Comparison of ENCODE assay signal across 24 mouse cellular contexts in the genomic region with DNA sequence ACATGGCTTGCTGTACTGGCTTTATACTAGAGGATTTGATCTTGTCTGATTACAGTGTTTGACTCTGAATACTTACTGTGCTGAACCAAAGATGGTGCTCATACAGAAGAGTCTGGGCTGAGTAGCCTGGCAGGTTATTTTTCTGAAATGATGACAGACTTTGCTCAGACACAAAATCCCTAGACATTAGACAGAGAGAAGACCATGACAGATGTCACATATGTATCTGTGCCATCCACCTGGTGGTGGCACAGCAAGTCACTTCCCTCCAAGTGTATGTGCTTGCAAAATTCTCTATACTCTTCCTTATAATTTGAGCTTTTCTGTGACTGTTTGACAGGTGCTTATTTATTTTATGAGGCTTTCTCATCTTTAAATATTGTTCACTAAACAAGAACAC.
"Had no signal": no experiment of that assay in that cellular context is flagged by ENCODE, and none has a peak within 500 bp of the region (broad histone marks: within the 10 kb centered on the region; RNA-seq: fewer than 3 reads in every experiment).

No protein-coding gene starts in this region.

- H3K27me3 ChIP-seq: limb, embryonic 13.5 days; liver, embryonic 12.5 days; liver, embryonic 15.5 days; lung, embryonic 15.5 days; megakaryocyte, embryonic 14.5 days; neural tube, embryonic 12.5 days; neural tube, embryonic 15.5 days; stomach, embryonic 15.5 days had no signal

- H3K36me3 ChIP-seq: limb, embryonic 10.5 days; limb, embryonic 13.5 days; liver, embryonic 12.5 days; liver, embryonic 15.5 days; lung, embryonic 15.5 days; midbrain, embryonic 10.5 days; neural tube, embryonic 12.5 days; neural tube, embryonic 15.5 days; stomach, embryonic 15.5 days had no signal

- H3K4me2 ChIP-seq: limb, embryonic 13.5 days; liver, embryonic 12.5 days; liver, embryonic 15.5 days; lung, embryonic 15.5 days; neural tube, embryonic 12.5 days; neural tube, embryonic 15.5 days; stomach, embryonic 15.5 days had no signal

- ATAC-seq: liver, embryonic 12.5 days had no signal

- H3K9ac ChIP-seq: limb, embryonic 13.5 days; liver, embryonic 12.5 days; liver, embryonic 15.5 days; lung, embryonic 15.5 days; neural tube, embryonic 12.5 days; neural tube, embryonic 15.5 days; stomach, embryonic 15.5 days had no signal

- DNase-seq: kidney, postnatal 25 days; layer of hippocampus, adult 9-11 months; liver; lung, adult 18-20 months; lung, postnatal 10 days; lung, postnatal 36 days; midbrain, embryonic 14.5 days; right cerebral cortex, postnatal 25 days; spleen, adult 18-20 months; thymus, adult 18-20 months; thymus, postnatal 14 days; thymus, postnatal 4 days had no signal

- H3K9me3 ChIP-seq: limb, embryonic 10.5 days; limb, embryonic 13.5 days; liver, embryonic 12.5 days; liver, embryonic 15.5 days; lung, embryonic 15.5 days; midbrain, embryonic 10.5 days; neural tube, embryonic 12.5 days; neural tube, embryonic 15.5 days; stomach, embryonic 15.5 days had no signal

- H3K4me3 ChIP-seq: layer of hippocampus, adult 2 months; limb, embryonic 10.5 days; limb, embryonic 13.5 days; liver, embryonic 12.5 days; liver, embryonic 15.5 days; lung, embryonic 15.5 days; megakaryocyte, embryonic 14.5 days; midbrain, embryonic 10.5 days; neural tube, embryonic 12.5 days; neural tube, embryonic 15.5 days; stomach, embryonic 15.5 days had no signal

- H3K27ac ChIP-seq: kidney, postnatal 0 days; layer of hippocampus, adult 2 months; limb, embryonic 10.5 days; limb, embryonic 13.5 days; liver, embryonic 12.5 days; liver, embryonic 15.5 days; lung, embryonic 15.5 days; midbrain, embryonic 10.5 days; neural tube, embryonic 12.5 days; neural tube, embryonic 15.5 days; stomach, embryonic 15.5 days had no signal

- H3K4me1 ChIP-seq: limb, embryonic 10.5 days; limb, embryonic 13.5 days; liver, embryonic 12.5 days; liver, embryonic 15.5 days; lung, embryonic 15.5 days; megakaryocyte, embryonic 14.5 days; midbrain, embryonic 10.5 days; neural tube, embryonic 12.5 days; neural tube, embryonic 15.5 days; stomach, embryonic 15.5 days had no signal
